Mouse (Mus musculus): ENCODE measurements around the gene B4galnt3. TPM values are rescaled to one million over a fixed set of nuclear protein-coding genes. Genes with fewer than 3 reads are reported as not detected.

Gene B4galnt3
- total RNA-seq, 4 experiments from 2014 or later, result 0.35 to 1.2 (median 0.87) TPM

Other genes starting within 250 kb of the B4galnt3 start
- 1 to 10 TPM; 1.4 to 3.1 (median 2.3) TPM for gene Ninj2, start 201.2 kb downstream of the B4galnt3 start, total RNA-seq (2022)
- gene D330020A13Rik, start 195 bp downstream of the B4galnt3 start, total RNA-seq (2022), result not detected
- 10 to 100 TPM; 43.0 to 52.3 (median 44.3) TPM for gene Kdm5a, start 69.6 kb upstream of the B4galnt3 start, total RNA-seq (2022)
- gene Ccdc77, start 69.8 kb upstream of the B4galnt3 start, total RNA-seq (2022), result 1 to 10 TPM; 5.4 to 8.7 (median 7.7) TPM
- gene Il17ra, start 168.7 kb upstream of the B4galnt3 start, total RNA-seq (2022), result 10 to 100 TPM in 1 of 4 experiments, 1 to 10 TPM in 3; 8.3 to 11.9 (median 9.3) TPM
- 10 to 100 TPM; 31.5 to 39.8 (median 34.0) TPM for gene Tmem121b, start 199.2 kb upstream of the B4galnt3 start, total RNA-seq (2022)
- 10 to 100 TPM; 32.5 to 39.6 (median 35.5) TPM for gene Hdhd5, start 236.8 kb upstream of the B4galnt3 start, total RNA-seq (2022)

Measured in layer of hippocampus, adult 8-10 months (tissue).